Mouse (Mus musculus): ENCODE measurements at regions not wholly inside any gene's neighbourhood (a gene's known extent, or its start where the extent isn't known, plus 50 kb on each side); places are given as distances from the start of the nearest gene placed in this dataset.
"Not testable (repeated sequence)": the region's sequence is repeated elsewhere in the genome, so short reads cannot be mapped to it uniquely, and the experiment has no call there.

- H3K9me3 ChIP-seq (replicated peaks); H3K36me3 ChIP-seq; H3K4me2 ChIP-seq; ATAC-seq (ENCODE audit: low FRiP score); H3K9ac ChIP-seq (replicated peaks); H3K27ac ChIP-seq (replicated peaks); H3K4me3 ChIP-seq (replicated peaks): not testable (repeated sequence)
- Histone ChIP-seq H3K4me1 (peaks cover 34% of the 10 kb centered on the region), H3K27me3 (replicated peaks) (peaks cover 22% of the 10 kb centered on the region)
- WGBS: 8% methylated on average over 8 of the region's 8 CpGs
These were observed 52.5 kb upstream of the Prr5 start for GRCm38 (mm10) chr15:84616880-84617279.

GRCm38 (mm10) chr15:84613536-84614527, 55.6 kb upstream of the Prr5 start:
- Histone ChIP-seq H3K27me3 (replicated peaks) (peaks cover 22% of the 10 kb centered on the region), H3K9me3 (replicated peaks) (no peaks in the 10 kb centered on the region), H3K27ac (replicated peaks) (no peak overlapping the region), H3K4me2 (no peak overlapping the region), H3K4me1 (peaks cover 21% of the 10 kb centered on the region), H3K36me3 (no peaks in the 10 kb centered on the region), H3K9ac (replicated peaks) (no peak overlapping the region), H3K4me3 (replicated peaks) (no peak overlapping the region)
- 54% methylated on average over 17 of the region's 17 CpGs for WGBS
- peak; percentile 35; the same call in 1 of the 2 replicates for ATAC-seq (ENCODE audit: low FRiP score)

GRCm38 (mm10) chr15:84612961-84613360, 55.3 kb upstream of the Rtl6 start:
- ATAC-seq (ENCODE audit: low FRiP score): no peak
- H3K27me3 ChIP-seq (replicated peaks): peaks cover 22% of the 10 kb centered on the region
- H3K9me3 ChIP-seq (replicated peaks): no peaks in the 10 kb centered on the region
- WGBS: 23% methylated on average over 2 of the region's 2 CpGs
- H3K4me1 ChIP-seq: peaks cover 21% of the 10 kb centered on the region
- H3K4me2 ChIP-seq: no peak overlapping the region
- H3K36me3 ChIP-seq: no peaks in the 10 kb centered on the region
- no peak overlapping the region for H3K27ac ChIP-seq (replicated peaks)
- H3K9ac ChIP-seq (replicated peaks): no peak overlapping the region
- no peak overlapping the region for H3K4me3 ChIP-seq (replicated peaks)

- no peaks in the 10 kb centered on the region for H3K9me3 ChIP-seq (replicated peaks)
- 72% methylated on average over 15 of the region's 15 CpGs for WGBS
- no peak for ATAC-seq (ENCODE audit: low FRiP score)
- H3K9ac ChIP-seq (replicated peaks): no peak overlapping the region
- no peak overlapping the region for H3K4me2 ChIP-seq
- no peak overlapping the region for H3K4me3 ChIP-seq (replicated peaks)
- peaks cover 21% of the 10 kb centered on the region for H3K4me1 ChIP-seq
- H3K27me3 ChIP-seq (replicated peaks): peaks cover 7% of the 10 kb centered on the region; the same call in 1 of the 2 replicates
- H3K27ac ChIP-seq (replicated peaks): no peak overlapping the region
- H3K36me3 ChIP-seq: no peaks in the 10 kb centered on the region
These were observed 52.3 kb upstream of the Rtl6 start for GRCm38 (mm10) chr15:84609825-84610442.

- Histone ChIP-seq H3K4me2 (no peak overlapping the region), H3K9ac (replicated peaks) (no peak overlapping the region), H3K9me3 (replicated peaks) (no peaks in the 10 kb centered on the region), H3K4me3 (replicated peaks) (no peak overlapping the region), H3K4me1 (peaks cover 20% of the 10 kb centered on the region), H3K27me3 (replicated peaks) (0 out of 2 replicates have a peak, but pooled peaks cover 4% of the 10 kb centered on the region), H3K27ac (replicated peaks) (no peak overlapping the region), H3K36me3 (no peaks in the 10 kb centered on the region)
- no peak for ATAC-seq (ENCODE audit: low FRiP score)
- WGBS: 85% methylated on average over 5 of the region's 5 CpGs
These were observed 51.4 kb upstream of the Rtl6 start for GRCm38 (mm10) chr15:84609063-84609462.
